In the genomic region with DNA sequence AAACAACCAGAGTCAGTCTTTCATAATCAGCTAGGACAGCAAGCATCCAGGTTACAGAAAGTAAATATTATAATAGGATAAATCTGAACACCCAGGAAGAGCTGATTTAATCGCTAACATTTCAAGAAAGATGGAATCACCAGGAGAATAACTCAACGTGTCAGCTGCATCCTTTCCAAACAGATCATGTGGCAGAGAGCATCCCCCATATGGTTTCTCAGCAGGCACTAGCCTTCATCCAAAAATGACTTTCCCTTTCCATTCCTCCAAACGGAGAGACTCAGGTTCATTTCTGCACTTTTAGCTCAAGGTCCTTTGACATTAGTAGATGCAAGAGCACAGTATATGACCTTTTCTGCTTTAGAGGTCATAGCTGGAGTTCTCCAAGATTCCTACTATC, we compare ENCODE assay signal across 22 mouse cellular contexts.
DNase-seq lines count a peak whose midpoint lies in the region; ATAC-seq and TF ChIP-seq lines count a peak whose summit lies in the region.
"Had no signal": no experiment of that assay in that cellular context is flagged by ENCODE, and none has a peak within 500 bp of the region (broad histone marks: within the 10 kb centered on the region; RNA-seq: fewer than 3 reads in every experiment).

No protein-coding gene starts in this region.

- no peaks in the 10 kb centered on the region for H3K27me3 ChIP-seq in forebrain, embryonic 14.5 days (replicated peaks; ENCODE audit: control insufficient read depth, insufficient read depth, low read length)
- no peaks in the 10 kb centered on the region for H3K27me3 ChIP-seq in forebrain, embryonic 13.5 days
- H3K27me3 ChIP-seq in cerebellum, adult 2 months (ENCODE audit: control insufficient read depth, insufficient read depth, low read length) = no peaks in the 10 kb centered on the region
- H3K27me3 ChIP-seq: heart, embryonic 13.5 days; intestine, embryonic 15.5 days; megakaryocyte, embryonic 14.5 days; neural tube, embryonic 15.5 days had no signal

- H3K4me3 ChIP-seq in forebrain, embryonic 14.5 days (ENCODE audit: low read depth, low read length) = no peak overlapping the region
- no peak overlapping the region for H3K4me3 ChIP-seq in forebrain, embryonic 13.5 days
- no peak overlapping the region for H3K4me3 ChIP-seq in left cerebral cortex, adult 2 months
- no peak overlapping the region for H3K4me3 ChIP-seq in cerebellum, adult 2 months (replicated peaks; ENCODE audit: insufficient read depth, low read depth, low read length)
- H3K4me3 ChIP-seq: heart, embryonic 13.5 days; intestine, embryonic 15.5 days; limb, embryonic 10.5 days; megakaryocyte, embryonic 14.5 days; neural tube, embryonic 15.5 days had no signal

- no peak for ATAC-seq in forebrain, embryonic 14.5 days
- no peak for ATAC-seq in forebrain, embryonic 13.5 days
- ATAC-seq: intestine, embryonic 15.5 days; liver, postnatal 0 days had no signal

- H3K27ac ChIP-seq in forebrain, embryonic 14.5 days (ENCODE audit: low read depth, low read length) = no peak overlapping the region
- no peak overlapping the region for H3K27ac ChIP-seq in forebrain, embryonic 13.5 days
- H3K27ac ChIP-seq in left cerebral cortex, adult 2 months = peak overlapping the region; percentile 0; the same call in 1 of the 2 replicates
- H3K27ac ChIP-seq in cerebellum, adult 2 months (ENCODE audit: insufficient read depth, low read length) = peak overlapping the region; percentile 77; the same call in 1 of the 2 replicates
- H3K27ac ChIP-seq: heart, embryonic 13.5 days; hindbrain, embryonic 14.5 days; intestine, embryonic 15.5 days; limb, embryonic 10.5 days; neural tube, embryonic 15.5 days had no signal

- H3K36me3 ChIP-seq in forebrain, embryonic 14.5 days (ENCODE audit: control insufficient read depth, insufficient read depth, low read length) = no peaks in the 10 kb centered on the region
- H3K36me3 ChIP-seq in forebrain, embryonic 13.5 days (ENCODE audit: poor library complexity, severe bottlenecking) = no peaks in the 10 kb centered on the region
- H3K36me3 ChIP-seq: heart, embryonic 13.5 days; intestine, embryonic 15.5 days; limb, embryonic 10.5 days had no signal

- TF ChIP-seq POLR2A in cerebellum, adult 2 months (IDR thresholded peaks at IDR 0.05; ENCODE audit: borderline replicate concordance, insufficient read depth, low read length) = no peak

- 68% methylated on average over 3 of the region's 3 CpGs for WGBS in forebrain, embryonic 14.5 days
- 82% methylated on average over 3 of the region's 3 CpGs for WGBS in forebrain, embryonic 13.5 days
- WGBS in cerebellum, adult 2 months = 7% methylated on average over 3 of the region's 3 CpGs

- intact Hi-C loops in left cerebral cortex, adult 2 months (cut with DNase I) = no loop called here
- intact Hi-C loops in left cerebral cortex, postnatal 10 days (cut with DNase I) = no loop called here

- no peak for TF ChIP-seq CTCF in left cerebral cortex, adult 2 months (IDR thresholded peaks at IDR 0.05)
- TF ChIP-seq CTCF in cerebellum, adult 2 months (IDR thresholded peaks at IDR 0.05; ENCODE audit: borderline replicate concordance, insufficient read depth, low read depth, low read length) = no peak

- H3K4me2 ChIP-seq in forebrain, embryonic 14.5 days (ENCODE audit: low read length) = no peak overlapping the region
- no peak overlapping the region for H3K4me2 ChIP-seq in forebrain, embryonic 13.5 days
- H3K4me2 ChIP-seq: heart, embryonic 13.5 days; hindbrain, embryonic 14.5 days; intestine, embryonic 15.5 days; neural tube, embryonic 15.5 days had no signal

- peak; percentile 12 for DNase-seq in forebrain, embryonic 14.5 days (ENCODE audit: low spot score)
- no peak for DNase-seq in left cerebral cortex, adult 2 months (ENCODE audit: extremely low spot score in 1 of 2, low spot score in 2 of 2)
- DNase-seq in left cerebral cortex, postnatal 10 days (ENCODE audit: extremely low spot score in 1 of 2, low spot score in 2 of 2) = no peak
- DNase-seq in cerebellum, adult 2 months = peak; percentile 86 to 95
- DNase-seq in cerebellum, postnatal 36 days = peak; percentile 82 to 93
- DNase-seq in adrenal gland, postnatal 10 days = no peak
- DNase-seq in adrenal gland, postnatal 36 days = no peak
- DNase-seq: adrenal gland, adult 8-10 months; gastrocnemius, postnatal 14 days; heart, adult 18-20 months; kidney, postnatal 4 days; liver, postnatal 0 days; lung, postnatal 14 days; midbrain, embryonic 14.5 days; right cerebral cortex, postnatal 25 days had no signal

- no peaks in the 10 kb centered on the region for H3K9me3 ChIP-seq in forebrain, embryonic 14.5 days (replicated peaks; ENCODE audit: control insufficient read depth, low read length)
- H3K9me3 ChIP-seq in forebrain, embryonic 13.5 days (replicated peaks) = no peaks in the 10 kb centered on the region
- H3K9me3 ChIP-seq: heart, embryonic 13.5 days; intestine, embryonic 15.5 days; limb, embryonic 10.5 days; neural tube, embryonic 15.5 days had no signal

- H3K4me1 ChIP-seq in forebrain, embryonic 14.5 days (ENCODE audit: control insufficient read depth, insufficient read depth, low read length) = no peaks in the 10 kb centered on the region; the same call in 1 of the 2 replicates
- H3K4me1 ChIP-seq in forebrain, embryonic 13.5 days = no peaks in the 10 kb centered on the region
- H3K4me1 ChIP-seq in cerebellum, adult 2 months (ENCODE audit: control insufficient read depth, insufficient read depth, low read length) = peaks cover 19% of the 10 kb centered on the region; the same call in 1 of the 2 replicates
- H3K4me1 ChIP-seq: heart, embryonic 13.5 days; intestine, embryonic 15.5 days; limb, embryonic 10.5 days; megakaryocyte, embryonic 14.5 days; neural tube, embryonic 15.5 days had no signal

- no peak overlapping the region for H3K9ac ChIP-seq in forebrain, embryonic 14.5 days (ENCODE audit: low read length)
- H3K9ac ChIP-seq in forebrain, embryonic 13.5 days = no peak overlapping the region
- H3K9ac ChIP-seq: heart, embryonic 13.5 days; hindbrain, embryonic 14.5 days; intestine, embryonic 15.5 days; liver, postnatal 0 days; neural tube, embryonic 15.5 days had no signal

Comparison
In these comparisons a context has a peak if more than half of its experiments do, and no peak if none do; other contexts are left out.
1. DNase-seq: peak in forebrain, embryonic 14.5 days (single experiment), cerebellum, adult 2 months (2 of 2) and cerebellum, postnatal 36 days (2 of 2); none in left cerebral cortex, adult 2 months (0 of 2), left cerebral cortex, postnatal 10 days (0 of 2), adrenal gland, postnatal 10 days (single experiment) and adrenal gland, postnatal 36 days (0 of 2).
2. H3K27ac ChIP-seq: peak in left cerebral cortex, adult 2 months (single experiment) and cerebellum, adult 2 months (single experiment); none in forebrain, embryonic 14.5 days (single experiment) and forebrain, embryonic 13.5 days (single experiment).